Comparison of ENCODE assay signal across 11 mouse cellular contexts in genomic region chr3:51880506-51881036, GRCm38 (mm10).
DNase-seq lines count a peak whose midpoint lies in the region; ATAC-seq and TF ChIP-seq lines count a peak whose summit lies in the region.
"Had no signal": no experiment of that assay in that cellular context is flagged by ENCODE, and none has a peak within 500 bp of the region (broad histone marks: within the 10 kb centered on the region; RNA-seq: fewer than 3 reads in every experiment).

No protein-coding gene starts in this region.

- no peaks in the 10 kb centered on the region for H3K36me3 ChIP-seq in forebrain, postnatal 0 days (ENCODE audit: insufficient read depth)
- H3K36me3 ChIP-seq in hindbrain, embryonic 11.5 days (ENCODE audit: control insufficient read depth, insufficient read depth, low read length): no peaks in the 10 kb centered on the region
- H3K36me3 ChIP-seq in midbrain, embryonic 16.5 days (ENCODE audit: control insufficient read depth, insufficient read depth, low read length): no peaks in the 10 kb centered on the region

- H3K4me2 ChIP-seq in forebrain, postnatal 0 days (ENCODE audit: low read depth): peak overlapping the region; percentile 15; the same call in 1 of the 2 replicates
- H3K4me2 ChIP-seq in hindbrain, embryonic 11.5 days (replicated peaks; ENCODE audit: low read depth, low read length): no peak overlapping the region
- H3K4me2 ChIP-seq in midbrain, embryonic 16.5 days (ENCODE audit: low read length): 0 out of 2 replicates have a peak overlapping the region, but pooled peaks have one; percentile 1

- peak; percentile 39 to 41 for DNase-seq in layer of hippocampus, postnatal 14 days (ENCODE audit: low spot score in 2 of 2)
- DNase-seq in layer of hippocampus, postnatal 25 days (ENCODE audit: extremely low spot score in 1 of 2, low spot score in 1 of 2): no peak
- DNase-seq in forebrain, postnatal 0 days: peak; percentile 68
- peak; percentile 11 for DNase-seq in hindbrain, embryonic 11.5 days (ENCODE audit: low spot score)
- DNase-seq in urinary bladder, adult 2 months (ENCODE audit: low spot score): no peak
- no peak for DNase-seq in ovary, adult 18-20 months (ENCODE audit: low spot score)
- DNase-seq: cerebellum, adult 8-10 months; kidney, adult 11 months; thymus, postnatal 4 days had no signal

- H3K27ac ChIP-seq in forebrain, postnatal 0 days (ENCODE audit: low read depth, low read length): peak overlapping the region; percentile 9
- no peak overlapping the region for H3K27ac ChIP-seq in hindbrain, embryonic 11.5 days (ENCODE audit: low read depth, low read length)
- peak overlapping the region; percentile 47 for H3K27ac ChIP-seq in midbrain, embryonic 16.5 days (ENCODE audit: low read length)

- no peak overlapping the region for H3K9ac ChIP-seq in forebrain, postnatal 0 days
- H3K9ac ChIP-seq in hindbrain, embryonic 11.5 days (ENCODE audit: low read depth, low read length): no peak overlapping the region
- peak overlapping the region; percentile 3; the same call in 1 of the 2 replicates for H3K9ac ChIP-seq in midbrain, embryonic 16.5 days (ENCODE audit: low read depth, low read length)

- ATAC-seq in forebrain, postnatal 0 days: peak; percentile 72; the same call in 1 of the 2 replicates
- ATAC-seq in hindbrain, embryonic 11.5 days (ENCODE audit: low FRiP score): no peak
- ATAC-seq in midbrain, embryonic 16.5 days: no peak

- no peaks in the 10 kb centered on the region for H3K27me3 ChIP-seq in forebrain, postnatal 0 days (ENCODE audit: insufficient read depth, low read length)
- H3K27me3 ChIP-seq in hindbrain, embryonic 11.5 days (ENCODE audit: control insufficient read depth, insufficient read depth, low read length): no peaks in the 10 kb centered on the region
- no peaks in the 10 kb centered on the region for H3K27me3 ChIP-seq in midbrain, embryonic 16.5 days (ENCODE audit: control insufficient read depth, insufficient read depth, low read depth, low read length)
- H3K27me3 ChIP-seq: CH12.LX had no signal

- H3K9me3 ChIP-seq in forebrain, postnatal 0 days (ENCODE audit: low read length): no peaks in the 10 kb centered on the region
- H3K9me3 ChIP-seq in hindbrain, embryonic 11.5 days (ENCODE audit: control insufficient read depth, low read length): no peaks in the 10 kb centered on the region
- no peaks in the 10 kb centered on the region for H3K9me3 ChIP-seq in midbrain, embryonic 16.5 days (replicated peaks; ENCODE audit: control insufficient read depth, low read length, poor library complexity, severe bottlenecking)

- H3K4me3 ChIP-seq in forebrain, postnatal 0 days (ENCODE audit: low read depth, low read length): no peak overlapping the region
- no peak overlapping the region for H3K4me3 ChIP-seq in hindbrain, embryonic 11.5 days (ENCODE audit: low read depth, low read length)
- no peak overlapping the region for H3K4me3 ChIP-seq in midbrain, embryonic 16.5 days (ENCODE audit: low read depth, low read length)

- 0 out of 2 replicates have a peak, but pooled peaks cover 3% of the 10 kb centered on the region for H3K4me1 ChIP-seq in forebrain, postnatal 0 days (ENCODE audit: insufficient read depth)
- 0 out of 2 replicates have a peak, but pooled peaks cover 2% of the 10 kb centered on the region for H3K4me1 ChIP-seq in hindbrain, embryonic 11.5 days (replicated peaks; ENCODE audit: control insufficient read depth, insufficient read depth, low read length)
- H3K4me1 ChIP-seq in midbrain, embryonic 16.5 days (ENCODE audit: control insufficient read depth, insufficient read depth, low read length): peaks cover 15% of the 10 kb centered on the region

- no peak for TF ChIP-seq CTCF in forebrain, postnatal 0 days (IDR thresholded peaks at IDR 0.05; ENCODE audit: low read depth)

- WGBS in forebrain, postnatal 0 days: 29% methylated on average over 8 of the region's 8 CpGs
- 77% methylated on average over 8 of the region's 8 CpGs for WGBS in hindbrain, embryonic 11.5 days
- 46% methylated on average over 8 of the region's 8 CpGs for WGBS in midbrain, embryonic 16.5 days

Comparison
In these comparisons a context has a peak if more than half of its experiments do, and no peak if none do; other contexts are left out.
1. DNase-seq: peak in layer of hippocampus, postnatal 14 days (2 of 2), forebrain, postnatal 0 days (single experiment) and hindbrain, embryonic 11.5 days (single experiment); none in layer of hippocampus, postnatal 25 days (0 of 2), urinary bladder, adult 2 months (single experiment) and ovary, adult 18-20 months (single experiment).